ENCODE assay signal across 22 mouse cellular contexts in genomic region chr5:74697534-74697933, GRCm38 (mm10). TPM values are rescaled to one million over a fixed set of nuclear protein-coding genes. Genes with fewer than 3 reads are reported as not detected.
A peak's percentile ranks its signal among the peaks of the same experiment; 100 is the strongest.
DNase-seq lines count a peak whose midpoint lies in the region; ATAC-seq and TF ChIP-seq lines count a peak whose summit lies in the region.
"Had no signal": no experiment of that assay in that cellular context is flagged by ENCODE, and none has a peak within 500 bp of the region (broad histone marks: within the 10 kb centered on the region; RNA-seq: fewer than 3 reads in every experiment).

No protein-coding gene starts in this region.

- no peaks in the 10 kb centered on the region for H3K79me3 ChIP-seq in C2C12 (ENCODE audit: low read depth)

- H3K27ac ChIP-seq in hindbrain, embryonic 16.5 days (ENCODE audit: low read depth, low read length): no peak overlapping the region
- H3K27ac ChIP-seq in hindbrain, embryonic 10.5 days: no peak overlapping the region
- H3K27ac ChIP-seq: embryonic facial prominence, embryonic 13.5 days; forebrain, embryonic 12.5 days; heart, embryonic 10.5 days had no signal

- H3K36me3 ChIP-seq in hindbrain, embryonic 16.5 days (ENCODE audit: control insufficient read depth, insufficient read depth, low read length): no peaks in the 10 kb centered on the region
- no peaks in the 10 kb centered on the region for H3K36me3 ChIP-seq in hindbrain, embryonic 10.5 days
- H3K36me3 ChIP-seq in C2C12 (ENCODE audit: control insufficient read depth, insufficient read depth) (no peaks in the 10 kb centered on the region), myocyte (ENCODE audit: control insufficient read depth, insufficient read depth) (no peaks in the 10 kb centered on the region)
- H3K36me3 ChIP-seq: embryonic facial prominence, embryonic 13.5 days; forebrain, embryonic 12.5 days; heart, embryonic 10.5 days had no signal

- H3ac ChIP-seq in C2C12 (ENCODE audit: control insufficient read depth, insufficient read length, low read depth): no peak overlapping the region
- H3ac ChIP-seq in myocyte (ENCODE audit: control insufficient read depth, insufficient read length): no peak overlapping the region

- no peaks in the 10 kb centered on the region; the same call in 1 of the 2 replicates for H3K27me3 ChIP-seq in hindbrain, embryonic 16.5 days (replicated peaks; ENCODE audit: control insufficient read depth, insufficient read depth, low read length)
- H3K27me3 ChIP-seq in hindbrain, embryonic 10.5 days (ENCODE audit: insufficient read depth, poor library complexity, severe bottlenecking): 0 out of 2 replicates have a peak, but pooled peaks cover under 1% of the 10 kb centered on the region
- no peaks in the 10 kb centered on the region for H3K27me3 ChIP-seq in C2C12 (ENCODE audit: control insufficient read depth, insufficient read depth, insufficient read length)
- H3K27me3 ChIP-seq in myocyte (ENCODE audit: control insufficient read depth, insufficient read depth, insufficient read length): no peaks in the 10 kb centered on the region
- H3K27me3 ChIP-seq: embryonic facial prominence, embryonic 13.5 days had no signal

- H3K9me3 ChIP-seq in hindbrain, embryonic 16.5 days (ENCODE audit: control insufficient read depth, low read length): no peaks in the 10 kb centered on the region
- H3K9me3 ChIP-seq in hindbrain, embryonic 10.5 days: no peaks in the 10 kb centered on the region
- H3K9me3 ChIP-seq: embryonic facial prominence, embryonic 13.5 days; forebrain, embryonic 12.5 days; heart, embryonic 10.5 days had no signal

- DNase-seq in hindbrain, embryonic 10.5 days (ENCODE audit: low spot score): no peak
- DNase-seq in kidney, postnatal 14 days: peak; percentile 18
- no peak for DNase-seq in kidney, postnatal 10 days
- no peak for DNase-seq in ovary, postnatal 10 days (ENCODE audit: low spot score)
- DNase-seq: adrenal gland, adult 2 months; adrenal gland, postnatal 25 days; cerebellum, adult 18-20 months; cerebellum, adult 9-11 months; cerebellum, postnatal 36 days; gastrocnemius, postnatal 10 days; heart, adult 18-20 months; heart, postnatal 10 days; heart, postnatal 4 days had no signal

- H3K4me2 ChIP-seq in hindbrain, embryonic 16.5 days (ENCODE audit: low read length): no peak overlapping the region
- H3K4me2 ChIP-seq in myocyte (ENCODE audit: low read depth): no peak overlapping the region
- H3K4me2 ChIP-seq: embryonic facial prominence, embryonic 13.5 days; forebrain, embryonic 12.5 days had no signal

- no peak for TF ChIP-seq CTCF in C2C12 (IDR thresholded peaks at IDR 0.05; ENCODE audit: control insufficient read depth, insufficient read depth, insufficient read length)

- H3K9ac ChIP-seq in hindbrain, embryonic 16.5 days (ENCODE audit: low read depth, low read length): no peak overlapping the region
- H3K9ac ChIP-seq: embryonic facial prominence, embryonic 13.5 days; forebrain, embryonic 12.5 days had no signal

- H3K79me2 ChIP-seq in C2C12 (ENCODE audit: control insufficient read depth, insufficient read depth) (no peaks in the 10 kb centered on the region), myocyte (ENCODE audit: control insufficient read depth, insufficient read depth) (no peaks in the 10 kb centered on the region)

- no peaks in the 10 kb centered on the region for H3K4me1 ChIP-seq in hindbrain, embryonic 16.5 days (ENCODE audit: control insufficient read depth, insufficient read depth, low read depth, low read length)
- no peaks in the 10 kb centered on the region for H3K4me1 ChIP-seq in hindbrain, embryonic 10.5 days (replicated peaks)
- H3K4me1 ChIP-seq: forebrain, embryonic 12.5 days had no signal

- H3K4me3 ChIP-seq in hindbrain, embryonic 16.5 days (ENCODE audit: low read length): no peak overlapping the region
- H3K4me3 ChIP-seq in hindbrain, embryonic 10.5 days: no peak overlapping the region
- H3K4me3 ChIP-seq in C2C12 (ENCODE audit: insufficient read depth, poor library complexity, severe bottlenecking) (no peak overlapping the region), myocyte (no peak overlapping the region)
- H3K4me3 ChIP-seq: embryonic facial prominence, embryonic 13.5 days; forebrain, embryonic 12.5 days; heart, embryonic 10.5 days had no signal

- 0 out of 2 replicates have a peak, but pooled peaks have one; percentile 40 for ATAC-seq in hindbrain, embryonic 16.5 days
- ATAC-seq: CD4-positive, CD25-positive, alpha-beta regulatory T cell, adult 4 months; forebrain, embryonic 16.5 days; inflammation-experienced regulatory T-cells, adult 6 months had no signal

- 69% methylated on average over 9 of the region's 9 CpGs for WGBS in hindbrain, embryonic 16.5 days
- WGBS in hindbrain, embryonic 10.5 days: 93% methylated on average over 9 of the region's 9 CpGs

- TF ChIP-seq POLR2A in myocyte (IDR thresholded peaks at IDR 0.05; ENCODE audit: insufficient read length, low read depth): no peak

TF ChIP-seq in C2C12, 6 proteins besides CTCF, POLR2A, EP300 and RAD21:
- TF ChIP-seq CEBPB (IDR thresholded peaks at IDR 0.05; ENCODE audit: low read depth) (no peak), MYOD1 (IDR thresholded peaks at IDR 0.05; ENCODE audit: control insufficient read depth, insufficient read length, low read depth) (no peak), MYOG (IDR thresholded peaks at IDR 0.05; ENCODE audit: control insufficient read depth, extremely low read depth, insufficient read length) (no peak), USF1 (IDR thresholded peaks at IDR 0.05; ENCODE audit: low read depth) (peak; percentile 88), MAX (IDR thresholded peaks at IDR 0.05) (no peak), FOSL1 (IDR thresholded peaks at IDR 0.05; ENCODE audit: insufficient read depth, low read length, poor library complexity, severe bottlenecking) (no peak)

TF ChIP-seq in myocyte, 11 proteins besides CTCF, POLR2A, EP300 and RAD21:
- TF ChIP-seq MAX (IDR thresholded peaks at IDR 0.05; ENCODE audit: low read depth): no peak
- TF ChIP-seq USF1 (IDR thresholded peaks at IDR 0.05; ENCODE audit: low read depth): peak; percentile 61

RNA-seq across cellular contexts. Expression of gene Lnx1, which starts 5.2 kb away (rescaled TPM):
- 15.9 and 20.9 TPM in 2 replicates for polyA plus RNA-seq in hindbrain, embryonic 16.5 days (2015; fragmentation: Nextera tagmentation; extraction: Ambion mirVana)
- polyA plus RNA-seq in hindbrain, embryonic 10.5 days (2016; fragmentation: Nextera tagmentation; extraction: Ambion mirVana): 0.72 and 0.95 TPM in 2 replicates
- 0.02 TPM for polyA plus RNA-seq in C2C12 (2012; fragmentation: generic; extraction: Trizol)
- 0.05 TPM for polyA plus RNA-seq in myocyte (2012; fragmentation: generic; extraction: Trizol)
